Mouse (Mus musculus) C2C12 (cell line): ENCODE measurements around the gene AI413582.

Source experiments
- CTCF ChIP-seq: IDR thresholded peaks from one replicate; pipeline ENCODE4 v1.5.1; 2011; ENCODE audit not compliant: control insufficient read depth, insufficient read depth, insufficient read length
- MYOD1 ChIP-seq: IDR thresholded peaks from one replicate; pipeline ENCODE4 v1.6.1; 2011; ENCODE audit warnings: low read depth; ENCODE audit not compliant: control insufficient read depth, insufficient read length

GRCm38 (mm10) chr17:27533354-27533753 lies 32.2 kb downstream of the AI413582 start:
- TF ChIP-seq MYOD1: no peak
- TF ChIP-seq CTCF: no peak
